In genomic region chr8:85496778-85497177, GRCm38 (mm10) we compare ENCODE assay signal across 23 mouse cellular contexts. TPM values are rescaled to one million over a fixed set of nuclear protein-coding genes. Genes with fewer than 3 reads are reported as not detected.
DNase-seq lines count a peak whose midpoint lies in the region; ATAC-seq and TF ChIP-seq lines count a peak whose summit lies in the region.
"Had no signal": no experiment of that assay in that cellular context is flagged by ENCODE, and none has a peak within 500 bp of the region (broad histone marks: within the 10 kb centered on the region; RNA-seq: fewer than 3 reads in every experiment).

No protein-coding gene starts in this region.

- H3K27me3 ChIP-seq in liver, postnatal 0 days (ENCODE audit: insufficient read depth, low read length): no peaks in the 10 kb centered on the region
- H3K27me3 ChIP-seq in liver, embryonic 11.5 days (replicated peaks; ENCODE audit: control insufficient read depth, insufficient read depth, low read length): no peaks in the 10 kb centered on the region
- H3K27me3 ChIP-seq in stomach, embryonic 15.5 days (replicated peaks): no peaks in the 10 kb centered on the region
- H3K27me3 ChIP-seq in forebrain, embryonic 15.5 days: no peaks in the 10 kb centered on the region
- H3K27me3 ChIP-seq: hindbrain, embryonic 15.5 days; Patski had no signal

- no peak for TF ChIP-seq CTCF in gastrocnemius, adult 2 months (IDR thresholded peaks at IDR 0.05)
- TF ChIP-seq CTCF in liver, postnatal 0 days (IDR thresholded peaks at IDR 0.05; ENCODE audit: low read depth): no peak

- H3K4me3 ChIP-seq in gastrocnemius, adult 2 months: peak overlapping the region; percentile 98; the same call in 1 of the 2 replicates
- H3K4me3 ChIP-seq in liver, postnatal 0 days (ENCODE audit: low read depth, low read length): no peak overlapping the region
- H3K4me3 ChIP-seq in liver, embryonic 11.5 days (ENCODE audit: low read depth, low read length): no peak overlapping the region
- H3K4me3 ChIP-seq in stomach, embryonic 15.5 days (replicated peaks): no peak overlapping the region
- no peak overlapping the region for H3K4me3 ChIP-seq in forebrain, embryonic 15.5 days
- H3K4me3 ChIP-seq: embryonic facial prominence, embryonic 10.5 days; forebrain, embryonic 10.5 days; heart, embryonic 13.5 days; hindbrain, embryonic 15.5 days had no signal

- no peak overlapping the region for H3K9ac ChIP-seq in liver, postnatal 0 days (replicated peaks)
- no peak overlapping the region for H3K9ac ChIP-seq in liver, embryonic 11.5 days (ENCODE audit: low read depth, low read length)
- no peak overlapping the region for H3K9ac ChIP-seq in stomach, embryonic 15.5 days
- no peak overlapping the region for H3K9ac ChIP-seq in forebrain, embryonic 15.5 days (replicated peaks)
- H3K9ac ChIP-seq: heart, embryonic 13.5 days; hindbrain, embryonic 15.5 days had no signal

- WGBS in liver, postnatal 0 days (ENCODE audit: insufficient replicate concordance): 59% methylated on average over 4 of the region's 4 CpGs
- 85% methylated on average over 4 of the region's 4 CpGs for WGBS in liver, embryonic 11.5 days
- WGBS in stomach, embryonic 15.5 days: 81% methylated on average over 4 of the region's 4 CpGs
- WGBS in forebrain, embryonic 15.5 days: 88% methylated on average over 4 of the region's 4 CpGs

- H3K27ac ChIP-seq in gastrocnemius, adult 2 months: peak overlapping the region; percentile 93
- peak overlapping the region; percentile 57; the same call in 1 of the 2 replicates for H3K27ac ChIP-seq in liver, postnatal 0 days (ENCODE audit: low read depth)
- H3K27ac ChIP-seq in liver, embryonic 11.5 days (ENCODE audit: low read depth, low read length): no peak overlapping the region
- H3K27ac ChIP-seq in stomach, embryonic 15.5 days: peak overlapping the region; percentile 41; the same call in 1 of the 2 replicates
- no peak overlapping the region for H3K27ac ChIP-seq in forebrain, embryonic 15.5 days (replicated peaks)
- H3K27ac ChIP-seq: embryonic facial prominence, embryonic 10.5 days; forebrain, embryonic 10.5 days; heart, embryonic 13.5 days; hindbrain, embryonic 15.5 days had no signal

- intact Hi-C loops in gastrocnemius, adult 2 months (cut with DNase I): no loop called here

- no peak for TF ChIP-seq EP300 in liver, postnatal 0 days (IDR thresholded peaks at IDR 0.05; ENCODE audit: low read depth)

- ATAC-seq in liver, postnatal 0 days: no peak
- no peak for ATAC-seq in liver, embryonic 11.5 days (replicated peaks; ENCODE audit: low FRiP score)
- ATAC-seq in stomach, embryonic 15.5 days (ENCODE audit: insufficient read depth, low FRiP score, low read depth): no peak
- no peak for ATAC-seq in forebrain, embryonic 15.5 days (replicated peaks)
- ATAC-seq: activated CD4-positive, CD25-positive, alpha-beta regulatory T cell, adult 4 months; forebrain, embryonic 14.5 days; Patski had no signal

- H3K4me1 ChIP-seq in liver, postnatal 0 days (ENCODE audit: insufficient read depth): peaks cover 18% of the 10 kb centered on the region
- H3K4me1 ChIP-seq in liver, embryonic 11.5 days (replicated peaks; ENCODE audit: control insufficient read depth, insufficient read depth, low read length): peaks cover 15% of the 10 kb centered on the region
- 0 out of 2 replicates have a peak, but pooled peaks cover 9% of the 10 kb centered on the region for H3K4me1 ChIP-seq in stomach, embryonic 15.5 days
- H3K4me1 ChIP-seq in forebrain, embryonic 15.5 days: peaks cover 37% of the 10 kb centered on the region

- H3K4me2 ChIP-seq in liver, postnatal 0 days (ENCODE audit: low read depth, low read length): no peak overlapping the region
- no peak overlapping the region for H3K4me2 ChIP-seq in liver, embryonic 11.5 days
- no peak overlapping the region for H3K4me2 ChIP-seq in stomach, embryonic 15.5 days
- H3K4me2 ChIP-seq in forebrain, embryonic 15.5 days (replicated peaks): no peak overlapping the region
- H3K4me2 ChIP-seq: heart, embryonic 13.5 days had no signal

- DNase-seq in gastrocnemius, adult 2 months: no peak
- no peak for DNase-seq in gastrocnemius, postnatal 10 days
- DNase-seq in liver, postnatal 0 days: no peak
- DNase-seq in liver, embryonic 11.5 days (ENCODE audit: low spot score): no peak
- DNase-seq in thymus, postnatal 14 days: no peak
- no peak for DNase-seq in cerebellum, adult 9-10 months
- DNase-seq: adrenal gland, adult 2 months; adrenal gland, postnatal 25 days; B cell, adult 2 months; cerebellum, adult 18-20 months; cerebellum, postnatal 10 days; gastrocnemius, postnatal 36 days; heart, adult 11 months; heart, postnatal 36 days had no signal

- H3K36me3 ChIP-seq in liver, postnatal 0 days (replicated peaks; ENCODE audit: insufficient read depth, low read length): no peaks in the 10 kb centered on the region
- H3K36me3 ChIP-seq in liver, embryonic 11.5 days (ENCODE audit: control insufficient read depth, insufficient read depth, low read length): no peaks in the 10 kb centered on the region; the same call in 1 of the 2 replicates
- H3K36me3 ChIP-seq in stomach, embryonic 15.5 days: no peaks in the 10 kb centered on the region
- no peaks in the 10 kb centered on the region for H3K36me3 ChIP-seq in forebrain, embryonic 15.5 days
- H3K36me3 ChIP-seq: heart, embryonic 13.5 days; hindbrain, embryonic 15.5 days had no signal

- no peaks in the 10 kb centered on the region for H3K9me3 ChIP-seq in liver, postnatal 0 days (ENCODE audit: low read length)
- H3K9me3 ChIP-seq in liver, embryonic 11.5 days (ENCODE audit: control insufficient read depth, low read length): no peaks in the 10 kb centered on the region
- H3K9me3 ChIP-seq in stomach, embryonic 15.5 days: no peaks in the 10 kb centered on the region
- H3K9me3 ChIP-seq in forebrain, embryonic 15.5 days: no peaks in the 10 kb centered on the region
- H3K9me3 ChIP-seq: embryonic facial prominence, embryonic 10.5 days; forebrain, embryonic 10.5 days; heart, embryonic 13.5 days; hindbrain, embryonic 15.5 days had no signal

RNA-seq across cellular contexts. Expression of gene Gpt2, which starts 4.4 kb away (rescaled TPM):
- total RNA-seq in gastrocnemius, adult 2 months (2021): 100 to 1,000 TPM; 203 to 433 TPM
- 10 to 100 TPM; 51.8 to 58.5 TPM for total RNA-seq in gastrocnemius, postnatal 10 days (2021)
- polyA plus RNA-seq in liver, postnatal 0 days (2015; fragmentation: Nextera tagmentation; extraction: Ambion mirVana): 11.1 and 14.4 TPM in 2 replicates
- 25.7 and 27.0 TPM in 2 replicates for polyA plus RNA-seq in liver, embryonic 11.5 days (2014; fragmentation: Nextera tagmentation; extraction: Ambion mirVana)
- polyA plus RNA-seq in stomach, embryonic 15.5 days (2015; fragmentation: Nextera tagmentation; extraction: Ambion mirVana): 25.8 and 25.9 TPM in 2 replicates
- 39.7 and 40.9 TPM in 2 replicates for polyA plus RNA-seq in forebrain, embryonic 15.5 days (2015; fragmentation: Nextera tagmentation; extraction: Ambion mirVana)

RNA-seq across cellular contexts. Expression of gene Dnaja2, which starts 58.4 kb away (rescaled TPM):
- 100 to 1,000 TPM; 204 to 232 TPM for total RNA-seq in gastrocnemius, adult 2 months (2021)
- 100 to 1,000 TPM; 168 to 183 TPM for total RNA-seq in gastrocnemius, postnatal 10 days (2021)
- 82.9 and 89.2 TPM in 2 replicates for polyA plus RNA-seq in liver, postnatal 0 days (2015; fragmentation: Nextera tagmentation; extraction: Ambion mirVana)
- polyA plus RNA-seq in liver, embryonic 11.5 days (2014; fragmentation: Nextera tagmentation; extraction: Ambion mirVana): 163 and 175 TPM in 2 replicates
- polyA plus RNA-seq in stomach, embryonic 15.5 days (2015; fragmentation: Nextera tagmentation; extraction: Ambion mirVana): 146 and 156 TPM in 2 replicates
- 164 and 167 TPM in 2 replicates for polyA plus RNA-seq in forebrain, embryonic 15.5 days (2015; fragmentation: Nextera tagmentation; extraction: Ambion mirVana)

Comparison
In these comparisons a context has a peak if more than half of its experiments do, and no peak if none do; other contexts are left out.
1. H3K27ac ChIP-seq: peak in gastrocnemius, adult 2 months (single experiment), liver, postnatal 0 days (single experiment) and stomach, embryonic 15.5 days (single experiment); none in liver, embryonic 11.5 days (single experiment) and forebrain, embryonic 15.5 days (single experiment).